Mouse (Mus musculus) thymus, adult 2 months (tissue): ENCODE measurements around the gene Tyw1.

Source experiments
- CTCF ChIP-seq: fragments of 200-500 bp; IDR thresholded peaks from 2 replicates; pipeline ENCODE4 v1.5.1; 2012; ENCODE audit warnings: mild to moderate bottlenecking, control low read depth, low read length, moderate library complexity, borderline replicate concordance; ENCODE audit not compliant: control insufficient read depth, poor library complexity, insufficient read depth; ENCODE audit errors: extremely low read depth
- POLR2A ChIP-seq: fragments of 200-500 bp; IDR thresholded peaks from 2 replicates; pipeline ENCODE4 v1.6.1; 2012; ENCODE audit warnings: mild to moderate bottlenecking, low read length, control low read depth, moderate library complexity; ENCODE audit not compliant: control insufficient read depth, poor library complexity, insufficient read depth; ENCODE audit errors: extremely low read depth

DNA sequence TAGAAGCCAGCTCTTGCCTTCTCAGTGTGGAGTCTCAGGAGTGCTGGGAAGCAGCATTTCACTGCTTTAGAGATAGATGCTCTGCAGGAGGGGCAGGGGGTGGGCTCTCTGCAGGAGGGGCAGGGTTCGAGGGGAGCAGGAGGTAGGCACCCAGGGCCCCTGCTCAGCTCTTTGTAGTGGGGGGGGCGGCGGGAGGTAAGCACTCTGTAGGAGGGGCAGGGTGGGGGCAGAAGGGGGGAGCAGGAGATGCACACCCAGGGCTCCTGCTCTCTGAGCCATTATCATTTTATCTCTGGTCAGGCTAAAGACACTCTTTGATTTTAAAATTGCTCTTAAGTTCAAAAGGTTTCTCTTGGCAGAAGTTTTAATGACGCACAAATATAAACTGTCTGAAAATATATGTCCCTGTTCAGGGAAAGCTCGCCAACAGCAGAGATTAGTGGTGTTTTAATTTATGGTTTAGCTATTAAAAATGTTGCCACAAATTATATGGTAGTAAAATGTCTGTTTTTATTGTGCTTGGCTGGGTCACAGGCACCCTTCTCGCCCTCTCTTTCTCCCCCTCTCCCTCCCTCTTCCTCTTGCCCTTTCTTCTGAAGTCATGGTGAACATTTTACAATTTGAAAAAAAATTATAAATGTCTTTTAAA lies 72.3 kb downstream of the Tyw1 start:
- TF ChIP-seq POLR2A (no peak), CTCF (no peak)
